Mouse (Mus musculus): ENCODE measurements around the gene Pcbp2.

Gene Pcbp2

GRCm38 (mm10) chr15:102528396-102528795 lies 58.1 kb downstream of the Pcbp2 start:
- no peak for DNase-seq

GRCm38 (mm10) chr15:102530566-102530965 lies 60.2 kb downstream of the Pcbp2 start:
- no peak for DNase-seq

GRCm38 (mm10) chr15:102531586-102531985 lies 61.2 kb downstream of the Pcbp2 start:
- no peak for DNase-seq

- DNase-seq: no peak
Observed at GRCm38 (mm10) chr15:102532106-102532900, 62.0 kb downstream of the Pcbp2 start.

GRCm38 (mm10) chr15:102533926-102534325 lies 63.6 kb downstream of the Pcbp2 start:
- DNase-seq: no peak

GRCm38 (mm10) chr15:102544801-102545200 lies 74.5 kb downstream of the Pcbp2 start:
- no peak for DNase-seq

GRCm38 (mm10) chr15:102546246-102546645 lies 75.9 kb downstream of the Pcbp2 start:
- no peak for DNase-seq

GRCm38 (mm10) chr15:102546677-102547427 lies 76.5 kb downstream of the Pcbp2 start:
- DNase-seq: peak; percentile 71

GRCm38 (mm10) chr15:102547478-102547877 lies 77.1 kb downstream of the Pcbp2 start:
- no peak for DNase-seq

Measured in right cerebral cortex, postnatal 14 days (tissue).